ENCODE assay signal across 8 mouse cellular contexts in genomic region chr2:181392600-181393213, GRCm38 (mm10). TPM values are rescaled to one million over a fixed set of nuclear protein-coding genes. Genes with fewer than 3 reads are reported as not detected.
DNase-seq lines count a peak whose midpoint lies in the region; ATAC-seq and TF ChIP-seq lines count a peak whose summit lies in the region.

No protein-coding gene starts in this region.

- no peak for TF ChIP-seq EP300 in heart, postnatal 0 days (IDR thresholded peaks at IDR 0.05; ENCODE audit: low read depth)
- no peak for TF ChIP-seq EP300 in liver, embryonic 14.5 days (IDR thresholded peaks at IDR 0.05; ENCODE audit: low read depth)

- H3K9ac ChIP-seq in heart, postnatal 0 days (replicated peaks; ENCODE audit: low read depth, low read length) = no peak overlapping the region
- no peak overlapping the region for H3K9ac ChIP-seq in liver, embryonic 14.5 days (replicated peaks)
- no peak overlapping the region for H3K9ac ChIP-seq in neural tube, embryonic 13.5 days

- H3K36me3 ChIP-seq in heart, postnatal 0 days (replicated peaks; ENCODE audit: control insufficient read depth, insufficient read depth, low read length) = peaks cover 48% of the 10 kb centered on the region; the same call in 1 of the 2 replicates
- H3K36me3 ChIP-seq in liver, embryonic 14.5 days (replicated peaks; ENCODE audit: control insufficient read depth, insufficient read depth, low read depth) = peaks cover 10% of the 10 kb centered on the region
- H3K36me3 ChIP-seq in neural tube, embryonic 13.5 days = peaks cover 37% of the 10 kb centered on the region

- ATAC-seq in CD4-positive, CD25-positive, alpha-beta regulatory T cell, adult 4 months = peak; percentile 89
- peak; percentile 84 for ATAC-seq in erythroid progenitor cell, adult 5-6 weeks (replicated peaks; ENCODE audit: low FRiP score, poor library complexity, severe bottlenecking)
- ATAC-seq in heart, postnatal 0 days (ENCODE audit: insufficient read depth, low read depth) = peak; percentile 76; the same call in 1 of the 2 replicates
- peak; percentile 66 for ATAC-seq in liver, embryonic 14.5 days (ENCODE audit: insufficient read depth)
- ATAC-seq in neural tube, embryonic 13.5 days (ENCODE audit: low read depth) = peak; percentile 78; the same call in 1 of the 2 replicates

- no peaks in the 10 kb centered on the region for H3K27me3 ChIP-seq in heart, postnatal 0 days (ENCODE audit: control insufficient read depth, insufficient read depth, low read length)
- H3K27me3 ChIP-seq in liver, embryonic 14.5 days (ENCODE audit: control insufficient read depth, insufficient read depth, low read length) = no peaks in the 10 kb centered on the region
- no peaks in the 10 kb centered on the region for H3K27me3 ChIP-seq in neural tube, embryonic 13.5 days

- H3K27ac ChIP-seq in heart, postnatal 0 days (ENCODE audit: low read depth) = no peak overlapping the region
- no peak overlapping the region for H3K27ac ChIP-seq in liver, embryonic 14.5 days
- H3K27ac ChIP-seq in neural tube, embryonic 13.5 days (replicated peaks) = no peak overlapping the region

- 14% methylated on average over 4 of the region's 4 CpGs for WGBS in heart, postnatal 0 days
- WGBS in liver, embryonic 14.5 days (ENCODE audit: insufficient replicate concordance) = 32% methylated on average over 4 of the region's 4 CpGs
- WGBS in neural tube, embryonic 13.5 days = 29% methylated on average over 4 of the region's 4 CpGs

- H3K4me1 ChIP-seq in heart, postnatal 0 days (ENCODE audit: control insufficient read depth, insufficient read depth) = peaks cover 11% of the 10 kb centered on the region
- H3K4me1 ChIP-seq in liver, embryonic 14.5 days (replicated peaks; ENCODE audit: control insufficient read depth in 2 of 2, insufficient read depth in 2 of 2, low read length in 1 of 2) = no peaks in the 10 kb centered on the region
- H3K4me1 ChIP-seq in neural tube, embryonic 13.5 days (replicated peaks) = peaks cover 8% of the 10 kb centered on the region; the same call in 1 of the 2 replicates

- no peak overlapping the region for H3K4me2 ChIP-seq in heart, postnatal 0 days (ENCODE audit: low read depth, low read length)
- H3K4me2 ChIP-seq in liver, embryonic 14.5 days (ENCODE audit: low read depth) = no peak overlapping the region
- no peak overlapping the region for H3K4me2 ChIP-seq in neural tube, embryonic 13.5 days

- no peak overlapping the region for H3K4me3 ChIP-seq in heart, postnatal 0 days (ENCODE audit: low read depth, low read length)
- H3K4me3 ChIP-seq in liver, embryonic 14.5 days (ENCODE audit: insufficient read depth in 1 of 2, low read depth in 2 of 2, low read length in 2 of 2) = no peak overlapping the region
- H3K4me3 ChIP-seq in neural tube, embryonic 13.5 days = no peak overlapping the region

- TF ChIP-seq CTCF in heart, postnatal 0 days (IDR thresholded peaks at IDR 0.05; ENCODE audit: low read depth) = peak; percentile 94
- peak; percentile 95 for TF ChIP-seq CTCF in liver, embryonic 14.5 days (IDR thresholded peaks at IDR 0.05; ENCODE audit: low read depth)

- H3K9me3 ChIP-seq in heart, postnatal 0 days (replicated peaks; ENCODE audit: control insufficient read depth, low read length) = no peaks in the 10 kb centered on the region
- no peaks in the 10 kb centered on the region for H3K9me3 ChIP-seq in liver, embryonic 14.5 days (ENCODE audit: control insufficient read depth, low read length)
- no peaks in the 10 kb centered on the region for H3K9me3 ChIP-seq in neural tube, embryonic 13.5 days

- peak; percentile 61 for DNase-seq in brain, embryonic 18.5 days (ENCODE audit: low read depth, low spot score)
- peak; percentile 83 for DNase-seq in heart, postnatal 0 days (ENCODE audit: low spot score)
- DNase-seq in kidney, postnatal 25 days = peak; percentile 88 to 95
- DNase-seq in liver, embryonic 14.5 days (ENCODE audit: low read depth in 3 of 3, low spot score in 3 of 3) = peak; percentile 63 to 68 (median 63)
- DNase-seq in telencephalon, adult 2 months (ENCODE audit: low read depth, low spot score) = peak; percentile 69

RNA-seq across cellular contexts. Expression of gene Lime1, which starts 12.8 kb away (rescaled TPM):
- 100 to 1,000 TPM; 302 to 371 TPM for polyA plus RNA-seq in CD4-positive, CD25-positive, alpha-beta regulatory T cell, adult 4 months (2017; shearing (Covaris generic))
- total RNA-seq in erythroid progenitor cell, adult 5-6 weeks (2015; ENCODE audit: low replicate concordance) = 4.6 and 37.5 TPM in 2 replicates
- total RNA-seq in erythroid progenitor cell, adult 5-6 weeks (2017; ENCODE audit: low replicate concordance) = 11.7 and 13.2 TPM in 2 replicates
- 11.1 and 21.1 TPM in 2 replicates for total RNA-seq in heart, postnatal 0 days (2014; rRNA removed; ENCODE audit: low replicate concordance)
- 5.9 and 7.6 TPM in 2 replicates for polyA plus RNA-seq in heart, postnatal 0 days (2015; fragmentation: Nextera tagmentation; extraction: Ambion mirVana)
- 10.9 and 12.3 TPM in 2 replicates for polyA plus RNA-seq in liver, embryonic 14.5 days (2012; rRNA removed)
- polyA plus RNA-seq in liver, embryonic 14.5 days (2014; fragmentation: Nextera tagmentation; extraction: Ambion mirVana) = 4.0 and 4.7 TPM in 2 replicates
- polyA plus RNA-seq in neural tube, embryonic 13.5 days (2015; fragmentation: Nextera tagmentation; extraction: Ambion mirVana) = 41.3 and 41.4 TPM in 2 replicates

RNA-seq across cellular contexts. Expression of gene Arfrp1, which starts 27.5 kb away (rescaled TPM):
- polyA plus RNA-seq in CD4-positive, CD25-positive, alpha-beta regulatory T cell, adult 4 months (2017; shearing (Covaris generic)) = 10 to 100 TPM; 67.6 to 76.2 TPM
- 5.4 and 14.3 TPM in 2 replicates for total RNA-seq in erythroid progenitor cell, adult 5-6 weeks (2015; ENCODE audit: low replicate concordance)
- 9.0 and 10.8 TPM in 2 replicates for total RNA-seq in erythroid progenitor cell, adult 5-6 weeks (2017; ENCODE audit: low replicate concordance)
- 11.4 and 17.9 TPM in 2 replicates for total RNA-seq in heart, postnatal 0 days (2014; rRNA removed; ENCODE audit: low replicate concordance)
- 54.8 and 59.4 TPM in 2 replicates for polyA plus RNA-seq in heart, postnatal 0 days (2015; fragmentation: Nextera tagmentation; extraction: Ambion mirVana)
- 13.3 and 21.1 TPM in 2 replicates for polyA plus RNA-seq in liver, embryonic 14.5 days (2012; rRNA removed)
- 14.8 and 16.9 TPM in 2 replicates for polyA plus RNA-seq in liver, embryonic 14.5 days (2014; fragmentation: Nextera tagmentation; extraction: Ambion mirVana)
- 82.6 and 85.9 TPM in 2 replicates for polyA plus RNA-seq in neural tube, embryonic 13.5 days (2015; fragmentation: Nextera tagmentation; extraction: Ambion mirVana)

RNA-seq across cellular contexts. Expression of gene Zgpat, which starts 28.0 kb away (rescaled TPM):
- 10 to 100 TPM; 16.4 to 23.4 TPM for polyA plus RNA-seq in CD4-positive, CD25-positive, alpha-beta regulatory T cell, adult 4 months (2017; shearing (Covaris generic))
- total RNA-seq in erythroid progenitor cell, adult 5-6 weeks (2015; ENCODE audit: low replicate concordance) = 2.9 and 10.1 TPM in 2 replicates
- 11.2 and 15.4 TPM in 2 replicates for total RNA-seq in erythroid progenitor cell, adult 5-6 weeks (2017; ENCODE audit: low replicate concordance)
- 26.0 and 38.4 TPM in 2 replicates for total RNA-seq in heart, postnatal 0 days (2014; rRNA removed; ENCODE audit: low replicate concordance)
- polyA plus RNA-seq in heart, postnatal 0 days (2015; fragmentation: Nextera tagmentation; extraction: Ambion mirVana) = 18.7 and 19.2 TPM in 2 replicates
- 7.7 and 8.8 TPM in 2 replicates for polyA plus RNA-seq in liver, embryonic 14.5 days (2012; rRNA removed)
- polyA plus RNA-seq in liver, embryonic 14.5 days (2014; fragmentation: Nextera tagmentation; extraction: Ambion mirVana) = 8.4 and 10.5 TPM in 2 replicates
- polyA plus RNA-seq in neural tube, embryonic 13.5 days (2015; fragmentation: Nextera tagmentation; extraction: Ambion mirVana) = 61.4 and 67.4 TPM in 2 replicates
